Mouse (Mus musculus): ENCODE data around the gene Ascc1. TPM values are rescaled to one million over a fixed set of nuclear protein-coding genes. Genes with fewer than 3 reads are reported as not detected.
A peak's percentile ranks its signal among the peaks of the same experiment; 100 is the strongest.

The Ascc1 gene
- polyA plus RNA-seq, 1 experiment from 2014 or later: 16.0 TPM

- H3K9ac ChIP-seq (ENCODE audit: low read depth, low read length): no peak overlapping the region
- WGBS (ENCODE audit: insufficient replicate concordance): 75% methylated on average over 4 of the region's 4 CpGs
- H3K9me3 ChIP-seq (replicated peaks; ENCODE audit: control insufficient read depth, low read length): no peaks in the 10 kb centered on the region
- no peaks in the 10 kb centered on the region; the same call in 1 of the 2 replicates for H3K27me3 ChIP-seq (ENCODE audit: control insufficient read depth, insufficient read depth, low read depth, low read length)
- peaks cover 31% of the 10 kb centered on the region for H3K4me1 ChIP-seq (ENCODE audit: control insufficient read depth, low read depth, low read length)
- no peak overlapping the region for H3K4me2 ChIP-seq (ENCODE audit: low read depth, low read length)
- H3K27ac ChIP-seq (ENCODE audit: low read length): peak overlapping the region; percentile 31
- H3K36me3 ChIP-seq (ENCODE audit: control insufficient read depth, insufficient read depth): no peaks in the 10 kb centered on the region
- no peak for ATAC-seq (ENCODE audit: low read depth)
- H3K4me3 ChIP-seq (ENCODE audit: low read depth, low read length): no peak overlapping the region
These were observed 29.2 kb upstream of the Ascc1 start for GRCm38 (mm10) chr10:59973400-59973799.

DNA sequence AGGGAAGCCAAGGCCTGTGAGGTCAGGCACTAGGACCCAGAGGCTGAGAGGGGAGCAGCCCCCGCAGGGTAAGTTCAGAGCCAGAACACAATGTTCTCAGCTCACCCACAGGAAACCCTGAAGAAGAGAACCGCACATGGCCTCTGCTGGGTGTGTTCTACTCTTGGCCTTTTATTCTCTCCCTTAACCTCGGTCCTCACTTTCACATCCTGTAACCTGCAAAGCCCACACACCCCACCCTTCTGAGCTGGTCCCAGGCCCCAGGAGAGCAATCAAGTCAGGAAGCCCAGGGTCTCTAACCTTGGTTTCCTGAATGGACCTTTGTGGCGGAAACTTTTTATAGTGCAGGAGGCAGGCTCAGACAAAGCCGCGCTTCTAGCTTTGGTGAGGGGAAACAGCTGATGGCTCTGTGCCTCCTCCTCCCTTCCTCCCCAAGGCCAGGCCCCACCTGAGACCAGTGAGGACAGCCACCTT, 28.4 kb upstream of the Ascc1 start:
- Histone ChIP-seq H3K27me3 (ENCODE audit: control insufficient read depth, insufficient read depth, low read depth, low read length) (no peaks in the 10 kb centered on the region; the same call in 1 of the 2 replicates), H3K9me3 (replicated peaks; ENCODE audit: control insufficient read depth, low read length) (no peaks in the 10 kb centered on the region), H3K27ac (ENCODE audit: low read length) (peak overlapping the region; percentile 31), H3K9ac (ENCODE audit: low read depth, low read length) (no peak overlapping the region), H3K4me3 (ENCODE audit: low read depth, low read length) (no peak overlapping the region), H3K36me3 (ENCODE audit: control insufficient read depth, insufficient read depth) (no peaks in the 10 kb centered on the region), H3K4me2 (ENCODE audit: low read depth, low read length) (no peak overlapping the region), H3K4me1 (ENCODE audit: control insufficient read depth, low read depth, low read length) (peaks cover 39% of the 10 kb centered on the region)
- peak; percentile 25 for ATAC-seq (ENCODE audit: low read depth)
- 18% methylated on average over 6 of the region's 6 CpGs for WGBS (ENCODE audit: insufficient replicate concordance)

GRCm38 (mm10) chr10:59974786-59975185, 27.8 kb upstream of the Ascc1 start:
- Histone ChIP-seq H3K36me3 (ENCODE audit: control insufficient read depth, insufficient read depth) (no peaks in the 10 kb centered on the region), H3K4me3 (ENCODE audit: low read depth, low read length) (no peak overlapping the region), H3K9me3 (replicated peaks; ENCODE audit: control insufficient read depth, low read length) (no peaks in the 10 kb centered on the region), H3K4me1 (ENCODE audit: control insufficient read depth, low read depth, low read length) (peaks cover 38% of the 10 kb centered on the region), H3K27ac (ENCODE audit: low read length) (peak overlapping the region; percentile 31), H3K27me3 (ENCODE audit: control insufficient read depth, insufficient read depth, low read depth, low read length) (no peaks in the 10 kb centered on the region; the same call in 1 of the 2 replicates), H3K4me2 (ENCODE audit: low read depth, low read length) (no peak overlapping the region), H3K9ac (ENCODE audit: low read depth, low read length) (no peak overlapping the region)
- no peak for ATAC-seq (ENCODE audit: low read depth)
- 34% methylated on average over 3 of the region's 3 CpGs for WGBS (ENCODE audit: insufficient replicate concordance)

DNA sequence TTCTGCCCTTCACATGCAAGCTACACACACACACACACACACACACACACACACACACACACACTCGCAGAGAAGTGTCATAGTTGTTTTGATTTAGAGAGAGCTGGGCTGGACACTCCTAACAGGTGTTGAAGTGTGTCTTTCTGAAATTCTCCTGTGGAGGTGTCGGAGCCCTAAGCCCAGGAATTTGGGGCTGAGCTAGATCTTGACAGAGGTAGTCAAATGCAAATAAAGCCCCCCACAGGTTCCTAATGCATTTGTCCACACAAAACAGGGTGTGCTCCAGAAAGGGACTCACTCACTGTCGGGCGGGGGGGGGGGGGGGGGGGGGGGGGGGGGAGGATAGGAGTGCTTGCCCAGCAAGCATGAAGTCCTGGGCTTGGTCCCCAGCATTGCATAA, 25.5 kb upstream of the Ascc1 start:
- Histone ChIP-seq H3K9ac (ENCODE audit: low read depth, low read length) (no peak overlapping the region), H3K4me3 (ENCODE audit: low read depth, low read length) (no peak overlapping the region), H3K36me3 (ENCODE audit: control insufficient read depth, insufficient read depth) (no peaks in the 10 kb centered on the region), H3K9me3 (replicated peaks; ENCODE audit: control insufficient read depth, low read length) (no peaks in the 10 kb centered on the region), H3K27ac (ENCODE audit: low read length) (no peak overlapping the region), H3K4me1 (ENCODE audit: control insufficient read depth, low read depth, low read length) (peaks cover 28% of the 10 kb centered on the region), H3K4me2 (ENCODE audit: low read depth, low read length) (no peak overlapping the region), H3K27me3 (ENCODE audit: control insufficient read depth, insufficient read depth, low read depth, low read length) (no peaks in the 10 kb centered on the region)
- no peak for ATAC-seq (ENCODE audit: low read depth)
- 39% methylated on average over 2 of the region's 4 CpGs for WGBS (ENCODE audit: insufficient replicate concordance)

DNA sequence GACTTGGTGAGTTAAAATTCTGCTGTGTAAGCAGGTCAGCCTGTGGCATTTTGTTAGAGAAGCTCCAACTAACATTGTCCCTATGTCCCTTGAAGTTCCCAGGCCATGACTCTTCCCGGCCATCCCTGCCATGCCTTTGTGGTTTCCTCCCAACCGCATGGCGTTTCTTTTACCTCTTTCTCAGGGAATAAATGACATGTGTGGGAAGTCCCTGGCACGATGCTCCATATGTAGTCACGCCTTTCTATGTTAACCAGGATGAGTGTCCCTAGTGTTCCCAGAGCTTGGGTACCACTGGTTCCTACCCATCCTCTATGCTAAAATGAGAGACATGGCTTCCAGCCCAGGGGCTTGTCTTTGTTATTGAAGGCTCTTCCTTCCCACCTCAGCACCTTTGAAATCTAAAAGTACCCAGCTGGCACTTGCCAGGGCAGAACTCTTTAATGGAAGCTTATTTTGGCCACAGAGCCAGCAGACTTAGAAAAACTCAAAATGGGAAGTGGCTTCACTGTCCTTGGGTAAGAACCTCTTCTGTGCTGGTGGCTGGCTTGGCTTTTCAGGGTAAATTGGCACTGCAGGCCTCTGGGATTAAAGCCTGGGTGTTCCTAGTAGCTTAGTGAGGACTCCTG, 24.8 kb upstream of the Ascc1 start:
- ATAC-seq (ENCODE audit: low read depth): no peak
- no peaks in the 10 kb centered on the region for H3K9me3 ChIP-seq (replicated peaks; ENCODE audit: control insufficient read depth, low read length)
- H3K4me1 ChIP-seq (ENCODE audit: control insufficient read depth, low read depth, low read length): peaks cover 28% of the 10 kb centered on the region
- H3K4me3 ChIP-seq (ENCODE audit: low read depth, low read length): no peak overlapping the region
- WGBS (ENCODE audit: insufficient replicate concordance): 73% methylated on average over 5 of the region's 5 CpGs
- no peak overlapping the region for H3K9ac ChIP-seq (ENCODE audit: low read depth, low read length)
- H3K27ac ChIP-seq (ENCODE audit: low read length): no peak overlapping the region
- H3K27me3 ChIP-seq (ENCODE audit: control insufficient read depth, insufficient read depth, low read depth, low read length): no peaks in the 10 kb centered on the region
- H3K36me3 ChIP-seq (ENCODE audit: control insufficient read depth, insufficient read depth): no peaks in the 10 kb centered on the region
- no peak overlapping the region for H3K4me2 ChIP-seq (ENCODE audit: low read depth, low read length)

DNA sequence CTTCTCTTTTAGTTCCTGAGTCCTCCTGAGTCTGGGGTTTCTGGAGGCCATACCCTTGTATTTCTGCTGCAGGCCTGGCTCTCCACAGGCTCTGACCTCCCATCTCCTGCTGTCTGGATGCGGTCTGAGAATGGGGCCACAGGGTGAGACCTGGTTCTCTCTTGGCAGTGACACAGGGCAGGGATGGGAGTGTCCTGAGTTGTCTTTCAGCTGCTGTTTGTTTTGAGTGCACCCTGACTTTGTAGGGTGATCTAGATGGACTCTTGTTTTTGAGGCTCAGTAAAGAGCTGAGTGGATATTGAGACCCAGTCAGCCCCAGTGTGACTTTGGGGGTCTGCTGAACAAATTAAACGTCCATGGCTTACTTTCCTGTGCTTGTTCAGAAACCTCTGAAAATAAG, 24.2 kb upstream of the Ascc1 start:
- Histone ChIP-seq H3K4me2 (ENCODE audit: low read depth, low read length) (no peak overlapping the region), H3K9ac (ENCODE audit: low read depth, low read length) (no peak overlapping the region), H3K27me3 (ENCODE audit: control insufficient read depth, insufficient read depth, low read depth, low read length) (no peaks in the 10 kb centered on the region), H3K4me3 (ENCODE audit: low read depth, low read length) (no peak overlapping the region), H3K9me3 (replicated peaks; ENCODE audit: control insufficient read depth, low read length) (no peaks in the 10 kb centered on the region), H3K36me3 (ENCODE audit: control insufficient read depth, insufficient read depth) (no peaks in the 10 kb centered on the region), H3K27ac (ENCODE audit: low read length) (peak overlapping the region; percentile 12; the same call in 1 of the 2 replicates), H3K4me1 (ENCODE audit: control insufficient read depth, low read depth, low read length) (peaks cover 24% of the 10 kb centered on the region)
- no peak for ATAC-seq (ENCODE audit: low read depth)
- WGBS (ENCODE audit: insufficient replicate concordance): 56% methylated on average over 2 of the region's 2 CpGs

DNA sequence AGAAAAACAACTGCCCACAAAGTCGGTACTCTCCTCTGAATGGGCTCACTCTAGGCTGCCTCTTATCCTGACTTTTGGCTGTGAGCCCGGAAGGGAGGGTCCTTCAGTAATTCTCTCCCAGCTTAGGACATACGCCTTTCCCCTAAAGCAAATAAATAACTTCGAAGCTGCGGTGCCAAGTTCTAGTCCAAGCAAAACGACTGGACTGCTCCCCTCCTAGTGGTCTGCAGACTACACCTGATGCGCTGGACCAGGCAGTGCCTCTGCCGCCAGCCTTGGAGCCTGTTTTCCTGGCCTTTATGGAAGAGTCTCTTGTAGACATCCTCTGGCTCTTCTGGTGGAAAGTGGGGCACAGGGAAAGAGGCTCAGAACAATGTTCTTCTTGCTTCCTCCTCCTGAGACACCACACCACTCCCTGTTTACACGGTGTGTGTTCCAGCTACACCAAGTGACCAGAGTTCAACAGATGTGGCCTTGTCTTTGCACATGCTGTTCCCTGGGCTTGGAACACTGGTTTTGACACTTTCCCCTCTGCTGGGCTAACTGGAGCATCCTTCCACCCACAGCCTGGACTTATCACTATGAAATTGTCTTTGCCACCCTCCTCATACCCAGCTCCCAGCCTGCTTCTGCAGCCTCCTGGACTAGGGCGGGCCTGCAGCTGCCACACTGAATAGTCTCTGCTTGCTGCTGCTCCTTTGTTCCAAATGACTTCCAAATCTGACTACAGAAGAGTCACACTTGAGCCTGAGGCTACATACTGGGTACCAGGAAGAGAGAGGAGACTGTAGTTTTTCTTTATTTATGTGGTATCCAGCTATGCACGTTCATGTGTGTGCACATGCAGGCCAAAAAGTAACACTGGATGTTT, 23.5 kb upstream of the Ascc1 start:
- Histone ChIP-seq H3K9ac (ENCODE audit: low read depth, low read length) (no peak overlapping the region), H3K27ac (ENCODE audit: low read length) (peak overlapping the region; percentile 17; the same call in 1 of the 2 replicates), H3K27me3 (ENCODE audit: control insufficient read depth, insufficient read depth, low read depth, low read length) (no peaks in the 10 kb centered on the region), H3K36me3 (ENCODE audit: control insufficient read depth, insufficient read depth) (no peaks in the 10 kb centered on the region), H3K4me2 (ENCODE audit: low read depth, low read length) (no peak overlapping the region), H3K9me3 (replicated peaks; ENCODE audit: control insufficient read depth, low read length) (no peaks in the 10 kb centered on the region), H3K4me1 (ENCODE audit: control insufficient read depth, low read depth, low read length) (peaks cover 17% of the 10 kb centered on the region), H3K4me3 (ENCODE audit: low read depth, low read length) (no peak overlapping the region)
- 57% methylated on average over 11 of the region's 11 CpGs for WGBS (ENCODE audit: insufficient replicate concordance)
- ATAC-seq (ENCODE audit: low read depth): no peak

DNA sequence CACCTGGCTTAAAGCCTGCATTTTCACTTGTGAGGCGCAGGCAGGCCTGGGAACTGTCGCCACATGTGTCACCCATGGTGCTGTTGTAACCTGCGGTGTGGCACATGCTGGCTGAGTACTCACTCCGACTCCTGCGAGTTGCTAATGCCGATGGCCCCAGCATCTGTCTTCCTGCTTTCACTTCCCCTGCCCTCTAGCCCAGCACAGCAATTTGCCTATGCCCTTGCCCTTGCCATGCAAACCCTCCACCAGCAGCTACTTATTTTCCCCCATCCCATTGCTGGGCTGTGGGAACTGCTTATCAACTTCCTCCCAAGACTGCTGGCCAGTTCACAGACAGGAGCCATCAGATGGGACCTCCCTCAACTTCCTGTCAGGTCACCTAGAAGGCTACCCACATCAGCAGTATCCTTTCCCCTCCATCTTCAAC, 21.8 kb upstream of the Ascc1 start:
- no peak overlapping the region for H3K9ac ChIP-seq (ENCODE audit: low read depth, low read length)
- no peaks in the 10 kb centered on the region for H3K9me3 ChIP-seq (replicated peaks; ENCODE audit: control insufficient read depth, low read length)
- H3K4me1 ChIP-seq (ENCODE audit: control insufficient read depth, low read depth, low read length): peaks cover 12% of the 10 kb centered on the region
- ATAC-seq (ENCODE audit: low read depth): peak; percentile 50
- no peaks in the 10 kb centered on the region for H3K36me3 ChIP-seq (ENCODE audit: control insufficient read depth, insufficient read depth)
- no peaks in the 10 kb centered on the region for H3K27me3 ChIP-seq (ENCODE audit: control insufficient read depth, insufficient read depth, low read depth, low read length)
- peak overlapping the region; percentile 53 for H3K27ac ChIP-seq (ENCODE audit: low read length)
- 25% methylated on average over 6 of the region's 6 CpGs for WGBS (ENCODE audit: insufficient replicate concordance)
- no peak overlapping the region for H3K4me3 ChIP-seq (ENCODE audit: low read depth, low read length)
- no peak overlapping the region for H3K4me2 ChIP-seq (ENCODE audit: low read depth, low read length)

- H3K9ac ChIP-seq (ENCODE audit: low read depth, low read length): no peak overlapping the region
- H3K36me3 ChIP-seq (ENCODE audit: control insufficient read depth, insufficient read depth): no peaks in the 10 kb centered on the region
- H3K27me3 ChIP-seq (ENCODE audit: control insufficient read depth, insufficient read depth, low read depth, low read length): no peaks in the 10 kb centered on the region
- H3K4me2 ChIP-seq (ENCODE audit: low read depth, low read length): no peak overlapping the region
- ATAC-seq (ENCODE audit: low read depth): no peak
- H3K27ac ChIP-seq (ENCODE audit: low read length): peak overlapping the region; percentile 38
- H3K4me3 ChIP-seq (ENCODE audit: low read depth, low read length): no peak overlapping the region
- WGBS (ENCODE audit: insufficient replicate concordance): 19% methylated on average over 4 of the region's 4 CpGs
- no peaks in the 10 kb centered on the region for H3K9me3 ChIP-seq (replicated peaks; ENCODE audit: control insufficient read depth, low read length)
- H3K4me1 ChIP-seq (ENCODE audit: control insufficient read depth, low read depth, low read length): peaks cover 12% of the 10 kb centered on the region
These were observed 21.3 kb upstream of the Ascc1 start for GRCm38 (mm10) chr10:59981336-59981735.
